Mouse (Mus musculus): ENCODE results near the gene Gm11060. TPM values are rescaled to one million over a fixed set of nuclear protein-coding genes. Genes with fewer than 3 reads are reported as not detected.
A peak's percentile ranks its signal among the peaks of the same experiment; 100 is the strongest.

The Gm11060 gene
- polyA plus RNA-seq, 1 experiment from 2014 or later = not detected

- H3K4me1 ChIP-seq = peaks cover 34% of the 10 kb centered on the region
- no peaks in the 10 kb centered on the region for H3K36me3 ChIP-seq
- no peak overlapping the region for H3K27ac ChIP-seq
- DNase-seq (ENCODE audit: low spot score) = peak; percentile 61
- peak overlapping the region; percentile 33; the same call in 1 of the 2 replicates for H3K4me3 ChIP-seq
- under 1% methylated on average over 43 of the region's 43 CpGs for WGBS
- H3K27me3 ChIP-seq (ENCODE audit: low read depth, poor library complexity, severe bottlenecking) = peaks cover 100% of the 10 kb centered on the region
- no peaks in the 10 kb centered on the region for H3K9me3 ChIP-seq (replicated peaks)
Observed at GRCm38 (mm10) chr2:105132933-105133795, 41.3 kb downstream of the Gm11060 start.

DNA sequence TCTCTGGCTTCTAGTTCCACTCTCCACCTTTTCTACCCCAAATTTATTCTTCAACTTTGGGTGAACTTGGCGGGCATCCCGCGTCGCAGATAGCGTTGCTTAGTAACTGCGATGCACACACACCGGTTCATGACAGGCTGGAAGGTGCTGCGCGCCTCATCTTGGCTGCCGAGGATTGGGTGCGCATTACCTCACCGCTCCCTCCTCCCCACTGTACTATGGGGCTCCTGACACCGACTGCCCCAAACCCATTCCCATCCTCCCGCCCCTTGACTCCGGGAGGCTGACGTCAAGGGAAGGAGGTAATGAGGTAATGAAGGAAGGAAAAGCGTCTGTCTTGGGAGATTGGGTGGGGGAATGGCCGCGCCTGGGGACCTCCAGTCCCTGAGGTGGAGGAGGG lies 42.5 kb downstream of the Gm11060 start:
- Histone ChIP-seq H3K27me3 (ENCODE audit: low read depth, poor library complexity, severe bottlenecking) (peaks cover 100% of the 10 kb centered on the region), H3K4me1 (peaks cover 34% of the 10 kb centered on the region), H3K36me3 (no peaks in the 10 kb centered on the region), H3K4me3 (no peak overlapping the region), H3K9me3 (replicated peaks) (no peaks in the 10 kb centered on the region), H3K27ac (no peak overlapping the region)
- WGBS = under 1% methylated on average over 19 of the region's 19 CpGs
- peak; percentile 57 for DNase-seq (ENCODE audit: low spot score)

DNA sequence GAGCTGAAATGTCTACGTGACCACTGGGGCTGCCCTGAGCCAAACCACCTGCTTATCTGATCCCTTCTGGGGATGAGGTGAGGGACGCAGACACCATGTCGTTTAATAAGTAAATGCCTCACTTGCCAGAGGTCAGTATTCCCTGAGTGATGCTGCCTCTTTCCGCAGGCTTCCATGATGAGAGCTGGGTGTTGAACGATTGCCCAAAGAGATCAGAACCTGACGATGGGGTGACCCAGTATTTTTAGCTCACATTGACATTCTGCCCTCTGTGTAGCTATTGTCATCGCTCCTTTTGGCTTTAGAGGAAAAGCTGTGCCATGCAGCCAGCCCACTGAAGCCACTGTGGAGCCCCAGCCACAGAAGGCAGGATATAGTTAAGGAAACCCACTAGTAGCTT lies 47.7 kb downstream of the Gm11060 start:
- Histone ChIP-seq H3K27ac (no peak overlapping the region), H3K27me3 (ENCODE audit: low read depth, poor library complexity, severe bottlenecking) (peaks cover 90% of the 10 kb centered on the region), H3K9me3 (replicated peaks) (no peaks in the 10 kb centered on the region), H3K36me3 (no peaks in the 10 kb centered on the region), H3K4me1 (0 out of 2 replicates have a peak, but pooled peaks cover 5% of the 10 kb centered on the region), H3K4me3 (no peak overlapping the region)
- 76% methylated on average over 7 of the region's 7 CpGs for WGBS
- DNase-seq (ENCODE audit: low spot score) = no peak

- peaks cover 72% of the 10 kb centered on the region for H3K27me3 ChIP-seq (ENCODE audit: low read depth, poor library complexity, severe bottlenecking)
Observed at GRCm38 (mm10) chr2:105141371-105141770, 49.6 kb downstream of the Gm11060 start.

More at GRCm38 (mm10) chr2:105141371-105141770, 49.6 kb downstream of the Gm11060 start:
- 0 out of 2 replicates have a peak, but pooled peaks cover 4% of the 10 kb centered on the region for H3K4me1 ChIP-seq
- DNase-seq (ENCODE audit: low spot score) = peak; percentile 29
- no peaks in the 10 kb centered on the region for H3K36me3 ChIP-seq
- 48% methylated on average over 7 of the region's 7 CpGs for WGBS
- no peak overlapping the region for H3K4me3 ChIP-seq
- H3K9me3 ChIP-seq (replicated peaks) = no peaks in the 10 kb centered on the region
- H3K27ac ChIP-seq = no peak overlapping the region

Other genes starting within 250 kb of the Gm11060 start
- 0.90 and 1.1 TPM in 2 replicates for gene Prrg4, start 242.1 kb upstream of the Gm11060 start, polyA plus RNA-seq (2016; fragmentation: Nextera tagmentation; extraction: Ambion mirVana)
- 2.6 and 3.2 TPM in 2 replicates for gene Ccdc73, start 224.2 kb upstream of the Gm11060 start, polyA plus RNA-seq (2016; fragmentation: Nextera tagmentation; extraction: Ambion mirVana)
- gene Eif3m, start 74.9 kb upstream of the Gm11060 start, polyA plus RNA-seq (2016; fragmentation: Nextera tagmentation; extraction: Ambion mirVana) = 321 and 364 TPM in 2 replicates
- gene Wt1, start 34.5 kb downstream of the Gm11060 start, polyA plus RNA-seq (2016; fragmentation: Nextera tagmentation; extraction: Ambion mirVana) = 5.6 and 6.6 TPM in 2 replicates
- 1.1 and 1.9 TPM in 2 replicates for gene Them7, start 132.3 kb downstream of the Gm11060 start, polyA plus RNA-seq (2016; fragmentation: Nextera tagmentation; extraction: Ambion mirVana)

Measured in limb, embryonic 10.5 days (tissue).